Mouse (Mus musculus): ENCODE results near the gene Kat7. TPM values are rescaled to one million over a fixed set of nuclear protein-coding genes. Genes with fewer than 3 reads are reported as not detected.

Gene Kat7
- 89.5 and 93.1 TPM in 2 replicates for polyA plus RNA-seq (2012; rRNA removed)

DNA sequence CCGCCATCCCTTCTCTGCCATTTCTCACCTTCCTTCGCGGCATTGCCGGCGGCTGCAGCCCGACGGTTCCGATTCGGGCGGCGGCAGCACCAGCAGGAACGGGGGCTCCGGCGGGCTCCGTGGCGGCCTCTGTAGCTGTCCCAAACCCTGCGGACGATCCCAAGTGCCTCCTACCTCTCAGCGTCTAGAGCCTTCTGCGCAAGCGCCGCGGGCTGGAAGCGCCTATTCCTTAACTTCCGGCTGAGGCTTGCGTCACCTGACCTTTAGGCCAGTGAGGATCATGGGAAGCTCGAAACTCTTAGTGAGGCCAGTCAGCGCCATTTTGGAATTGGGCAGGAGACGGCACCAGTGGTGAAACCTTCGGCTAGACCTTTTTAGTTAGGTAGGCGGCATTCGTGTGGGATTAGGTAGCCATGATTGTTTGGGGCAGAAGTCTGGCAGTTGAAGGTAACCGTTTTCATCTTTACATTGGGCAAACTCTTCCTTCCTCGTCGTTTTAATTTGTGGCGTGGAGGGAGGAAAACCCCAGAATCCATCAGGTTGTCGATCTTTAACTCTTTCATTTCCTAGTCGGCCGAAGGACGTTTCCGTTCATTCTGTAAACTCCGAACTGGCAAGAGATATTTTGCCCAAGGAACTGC lies at the start of gene Kat7:
Gene Kat7 (minus strand): TSS at position 240 of the 641 bp plus-strand sequence.
- TF ChIP-seq CTCF (IDR thresholded peaks at IDR 0.05; ENCODE audit: control insufficient read depth, insufficient read depth, insufficient replicate concordance, low read depth, low read length), result no peak
- peak; percentile 86; the same call in 1 of the 2 replicates for TF ChIP-seq POLR2A (IDR thresholded peaks at IDR 0.05; ENCODE audit: control insufficient read depth, low read depth, low read length)
- Histone ChIP-seq H3K4me3 (ENCODE audit: control insufficient read depth, low read depth, low read length) (peak within 1 kb of the TSS; percentile 99), H3K36me3 (ENCODE audit: control insufficient read depth, insufficient read depth, low read length) (no peaks in the 10 kb centered on the region; the same call in 1 of the 2 replicates)

DNA sequence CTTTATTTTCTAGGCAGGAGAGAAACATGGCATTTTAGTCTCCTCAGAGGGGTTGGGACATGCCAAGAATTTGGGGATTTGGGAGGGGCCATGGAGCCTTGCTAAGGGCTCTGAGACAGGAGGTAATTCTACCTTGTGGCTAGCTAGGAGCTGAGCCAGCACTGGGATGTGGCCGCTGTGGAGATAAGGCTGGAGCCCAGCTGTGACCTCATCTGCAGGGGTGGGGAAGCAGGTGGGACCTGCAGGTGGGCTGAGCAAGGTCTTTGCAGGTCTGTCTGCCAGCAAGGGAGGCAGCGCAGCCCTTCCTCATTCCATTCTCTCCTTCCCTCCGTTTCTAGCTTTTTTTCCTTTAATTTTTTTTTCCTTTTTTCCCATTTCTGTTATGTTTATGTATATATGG lies 48.2 kb upstream of the Kat7 start:
- Histone ChIP-seq H3K27ac (ENCODE audit: control insufficient read depth, insufficient read depth, low read depth, low read length) (no peak overlapping the region), H3K4me1 (ENCODE audit: control insufficient read depth, insufficient read depth, low read length) (no peaks in the 10 kb centered on the region), H3K36me3 (ENCODE audit: control insufficient read depth, insufficient read depth, low read length) (no peaks in the 10 kb centered on the region), H3K4me3 (ENCODE audit: control insufficient read depth, low read depth, low read length) (no peak overlapping the region), H3K27me3 (ENCODE audit: control insufficient read depth, insufficient read depth, low read length) (no peaks in the 10 kb centered on the region)
- TF ChIP-seq CTCF (IDR thresholded peaks at IDR 0.05; ENCODE audit: control insufficient read depth, insufficient read depth, insufficient replicate concordance, low read depth, low read length) (no peak), POLR2A (IDR thresholded peaks at IDR 0.05; ENCODE audit: control insufficient read depth, low read depth, low read length) (no peak)

More for the DNA sequence above, at the start of gene Kat7:
- Histone ChIP-seq H3K4me1 (ENCODE audit: control insufficient read depth, insufficient read depth, low read length) (peaks cover 9% of the 10 kb centered on the region), H3K27ac (ENCODE audit: control insufficient read depth, insufficient read depth, low read depth, low read length) (peak within 1 kb of the TSS; percentile 99), H3K27me3 (ENCODE audit: control insufficient read depth, insufficient read depth, low read length) (no peaks in the 10 kb centered on the region)

DNA sequence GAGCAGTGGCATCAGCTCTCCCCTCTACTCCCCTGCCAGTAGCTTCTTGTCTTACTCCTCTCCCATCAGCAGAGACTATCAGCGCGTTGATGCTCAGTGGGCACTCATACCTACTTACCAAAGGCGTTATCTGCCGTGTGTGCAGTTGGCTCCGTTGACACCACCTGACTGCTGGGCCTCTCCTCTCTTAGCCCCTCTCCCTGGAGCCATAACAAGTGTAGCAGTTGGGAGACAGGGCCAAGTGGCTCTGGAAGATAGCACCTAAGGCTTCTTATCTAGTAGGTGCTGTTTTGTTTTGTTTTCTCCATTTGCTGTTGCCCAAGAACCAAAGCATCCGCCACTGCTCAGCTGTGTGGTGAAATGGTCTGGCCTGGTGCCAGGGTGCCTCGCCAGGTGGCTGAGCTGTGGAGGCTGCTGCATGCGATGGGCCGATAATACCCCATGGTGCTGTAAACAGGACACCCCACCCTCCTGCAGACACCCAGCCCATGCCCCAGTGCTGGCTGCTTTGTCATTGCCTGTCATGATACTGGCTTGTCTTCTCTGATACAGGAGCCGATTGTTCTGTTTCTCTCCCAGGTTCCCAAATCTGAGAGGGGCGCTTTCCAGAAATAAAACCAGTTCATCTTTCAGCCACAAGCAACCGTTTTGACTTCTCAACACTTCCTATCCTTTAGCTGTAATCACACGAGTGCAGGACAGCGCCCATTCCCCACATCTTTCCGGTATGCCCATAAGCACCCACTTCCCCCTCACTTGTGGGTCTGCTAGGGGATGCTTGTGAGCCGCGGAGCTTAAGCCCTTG lies 46.6 kb upstream of the Kat7 start:
- Histone ChIP-seq H3K36me3 (ENCODE audit: control insufficient read depth, insufficient read depth, low read length) (no peaks in the 10 kb centered on the region), H3K27ac (ENCODE audit: control insufficient read depth, insufficient read depth, low read depth, low read length) (no peak overlapping the region), H3K27me3 (ENCODE audit: control insufficient read depth, insufficient read depth, low read length) (no peaks in the 10 kb centered on the region), H3K4me3 (ENCODE audit: control insufficient read depth, low read depth, low read length) (no peak overlapping the region), H3K4me1 (ENCODE audit: control insufficient read depth, insufficient read depth, low read length) (no peaks in the 10 kb centered on the region)
- TF ChIP-seq CTCF (IDR thresholded peaks at IDR 0.05; ENCODE audit: control insufficient read depth, insufficient read depth, insufficient replicate concordance, low read depth, low read length), result no peak
- TF ChIP-seq POLR2A (IDR thresholded peaks at IDR 0.05; ENCODE audit: control insufficient read depth, low read depth, low read length), result no peak

DNA sequence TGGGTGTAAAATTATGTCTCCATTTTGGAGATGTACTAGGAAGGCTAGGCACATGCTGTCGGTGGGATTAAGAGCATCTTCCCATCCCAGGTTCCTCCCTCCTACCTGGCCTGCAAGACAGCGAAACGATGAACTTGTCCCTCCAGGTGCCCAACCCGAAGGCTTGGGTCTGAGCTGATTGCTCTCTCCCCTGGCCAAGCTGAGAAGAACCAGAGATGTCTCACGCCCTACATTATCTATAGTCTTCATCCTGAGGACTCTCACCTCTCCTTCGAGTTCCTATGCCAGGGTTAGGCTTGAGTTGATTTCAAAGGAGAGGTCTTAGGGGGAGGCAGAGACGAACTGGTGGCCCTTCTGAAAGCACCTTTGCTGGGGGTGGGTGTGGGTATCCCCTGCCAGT lies 46.0 kb upstream of the Kat7 start:
- TF ChIP-seq POLR2A (IDR thresholded peaks at IDR 0.05; ENCODE audit: control insufficient read depth, low read depth, low read length) (no peak), CTCF (IDR thresholded peaks at IDR 0.05; ENCODE audit: control insufficient read depth, insufficient read depth, insufficient replicate concordance, low read depth, low read length) (no peak)
- no peaks in the 10 kb centered on the region for H3K27me3 ChIP-seq (ENCODE audit: control insufficient read depth, insufficient read depth, low read length)
- H3K4me3 ChIP-seq (ENCODE audit: control insufficient read depth, low read depth, low read length), result no peak overlapping the region
- H3K27ac ChIP-seq (ENCODE audit: control insufficient read depth, insufficient read depth, low read depth, low read length), result no peak overlapping the region
- H3K36me3 ChIP-seq (ENCODE audit: control insufficient read depth, insufficient read depth, low read length), result no peaks in the 10 kb centered on the region
- no peaks in the 10 kb centered on the region for H3K4me1 ChIP-seq (ENCODE audit: control insufficient read depth, insufficient read depth, low read length)

DNA sequence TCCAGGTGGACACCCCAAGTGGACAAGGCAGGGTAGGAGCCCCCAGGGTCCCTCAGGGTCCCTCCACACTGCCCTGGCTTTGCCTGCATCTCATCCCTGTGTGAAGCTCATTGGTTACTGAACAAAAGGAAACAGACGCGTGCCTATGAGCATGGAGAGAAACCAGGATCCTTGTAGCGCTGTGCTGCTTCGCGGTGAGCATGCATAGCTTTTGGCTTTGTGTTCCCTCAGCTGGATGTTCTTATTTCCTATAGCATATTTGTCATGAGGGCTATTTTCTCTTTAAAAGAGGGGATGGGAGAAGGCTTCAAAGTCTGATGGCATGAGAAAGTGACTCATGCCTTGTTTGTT lies 45.6 kb upstream of the Kat7 start:
- H3K27ac ChIP-seq (ENCODE audit: control insufficient read depth, insufficient read depth, low read depth, low read length), result no peak overlapping the region

DNA sequence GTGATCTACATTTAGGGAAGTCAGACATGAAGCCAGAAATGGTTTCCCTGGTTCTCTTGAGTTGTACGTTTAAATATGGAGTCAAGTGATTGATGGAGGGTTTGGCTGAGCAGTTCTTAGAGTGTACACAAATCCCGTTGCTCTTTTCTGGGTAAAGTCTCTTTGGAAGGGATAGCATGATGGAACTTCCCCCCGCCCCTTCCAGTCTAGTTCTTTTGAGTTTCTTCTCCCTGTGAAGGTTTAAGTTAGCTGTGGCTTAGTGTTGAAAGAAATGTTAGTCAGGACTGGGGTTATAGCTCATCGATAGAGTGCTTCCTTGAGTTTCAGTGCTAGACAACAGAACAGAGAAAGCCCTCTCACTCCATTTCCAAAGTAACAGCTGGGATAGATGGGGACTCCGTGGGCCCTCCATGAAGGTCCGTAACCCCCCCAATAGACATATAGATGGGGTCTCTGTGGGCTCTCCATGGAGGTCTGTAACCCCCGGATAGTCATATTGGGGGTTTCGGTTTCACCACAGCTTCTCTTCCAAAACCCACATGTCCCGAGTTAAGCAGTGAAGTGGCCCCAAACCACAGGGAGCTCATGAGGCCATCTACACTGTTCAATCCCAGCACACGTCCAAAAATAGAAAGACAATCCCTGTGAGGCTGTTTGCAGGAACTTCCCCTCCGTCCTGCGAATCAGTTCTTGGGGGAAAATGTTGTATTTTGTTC lies 45.1 kb upstream of the Kat7 start:
- H3K27ac ChIP-seq (ENCODE audit: control insufficient read depth, insufficient read depth, low read depth, low read length), result no peak overlapping the region
- no peaks in the 10 kb centered on the region for H3K27me3 ChIP-seq (ENCODE audit: control insufficient read depth, insufficient read depth, low read length)
- TF ChIP-seq POLR2A (IDR thresholded peaks at IDR 0.05; ENCODE audit: control insufficient read depth, low read depth, low read length) (no peak), CTCF (IDR thresholded peaks at IDR 0.05; ENCODE audit: control insufficient read depth, insufficient read depth, insufficient replicate concordance, low read depth, low read length) (no peak)
- H3K4me3 ChIP-seq (ENCODE audit: control insufficient read depth, low read depth, low read length), result no peak overlapping the region
- no peaks in the 10 kb centered on the region for H3K4me1 ChIP-seq (ENCODE audit: control insufficient read depth, insufficient read depth, low read length)
- H3K36me3 ChIP-seq (ENCODE audit: control insufficient read depth, insufficient read depth, low read length), result no peaks in the 10 kb centered on the region

More for the DNA sequence above, 45.6 kb upstream of the Kat7 start:
- Histone ChIP-seq H3K4me3 (ENCODE audit: control insufficient read depth, low read depth, low read length) (no peak overlapping the region), H3K36me3 (ENCODE audit: control insufficient read depth, insufficient read depth, low read length) (no peaks in the 10 kb centered on the region), H3K4me1 (ENCODE audit: control insufficient read depth, insufficient read depth, low read length) (no peaks in the 10 kb centered on the region), H3K27me3 (ENCODE audit: control insufficient read depth, insufficient read depth, low read length) (no peaks in the 10 kb centered on the region)
- no peak for TF ChIP-seq POLR2A (IDR thresholded peaks at IDR 0.05; ENCODE audit: control insufficient read depth, low read depth, low read length)
- no peak for TF ChIP-seq CTCF (IDR thresholded peaks at IDR 0.05; ENCODE audit: control insufficient read depth, insufficient read depth, insufficient replicate concordance, low read depth, low read length)
